Mouse (Mus musculus): Measurements from ENCODE around the gene Lce1c. TPM values are rescaled to one million over a fixed set of nuclear protein-coding genes. Genes with fewer than 3 reads are reported as not detected.

Gene Lce1c
- polyA plus RNA-seq, 1 experiment from 2014 or later, result not detected

DNA sequence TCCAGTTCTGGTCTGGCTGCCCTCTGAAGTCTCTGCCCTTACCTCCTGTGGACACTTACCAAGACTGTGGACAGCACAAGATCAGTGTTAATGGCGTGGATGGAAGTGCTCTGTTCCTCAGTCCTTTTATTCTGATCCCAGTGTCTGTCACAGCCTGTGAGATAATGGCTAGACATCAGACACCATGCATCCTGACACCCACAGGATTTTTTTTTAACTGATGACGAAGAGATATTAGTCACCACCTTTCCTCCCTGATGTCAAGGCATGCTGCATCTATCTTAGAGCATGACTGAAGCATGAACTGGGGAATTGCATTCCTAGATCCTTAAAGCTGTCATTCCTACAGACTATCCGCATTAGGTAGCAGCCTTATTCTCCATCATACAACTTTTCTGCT, 41.2 kb downstream of the Lce1c start, which contains the start of gene Lce1f:
Gene Lce1f, minus strand, starts transcription at position 101 of the 400 bp plus-strand sequence.
- DNase-seq (ENCODE audit: low spot score), result no peak
- WGBS, result 83% methylated on average over 3 of the region's 3 CpGs
- no peaks in the 10 kb centered on the region for H3K9me3 ChIP-seq
- no peaks in the 10 kb centered on the region for H3K36me3 ChIP-seq (replicated peaks)
- H3K27me3 ChIP-seq (replicated peaks; ENCODE audit: low read depth, poor library complexity, severe bottlenecking), result no peaks in the 10 kb centered on the region
- no peak within 1 kb of the TSS for H3K27ac ChIP-seq (replicated peaks)
- no peak within 1 kb of the TSS for H3K4me3 ChIP-seq
- H3K4me1 ChIP-seq, result no peaks in the 10 kb centered on the region

DNA sequence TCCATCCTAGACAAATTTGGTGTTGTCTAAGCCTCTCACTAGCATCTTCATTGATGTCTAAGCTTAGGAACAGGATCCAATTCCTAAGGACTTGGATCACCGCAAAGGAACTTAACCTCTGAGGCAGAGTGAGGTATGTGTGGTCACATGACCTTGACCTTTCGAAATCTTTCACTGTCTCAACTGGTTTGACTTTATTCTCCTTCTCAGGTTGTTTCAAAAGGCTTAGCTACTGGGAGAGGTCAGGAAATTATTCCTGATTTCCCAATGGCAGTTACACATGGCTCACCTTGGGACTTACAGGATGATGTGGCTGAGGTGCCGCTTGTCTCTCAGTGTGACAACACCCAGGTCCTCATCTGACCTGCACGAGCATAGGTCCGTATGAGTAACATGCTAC, 43.6 kb downstream of the Lce1c start:
- 88% methylated on average over 5 of the region's 5 CpGs for WGBS
- Histone ChIP-seq H3K4me3 (no peak overlapping the region), H3K4me1 (no peaks in the 10 kb centered on the region), H3K27me3 (replicated peaks; ENCODE audit: low read depth, poor library complexity, severe bottlenecking) (no peaks in the 10 kb centered on the region), H3K36me3 (replicated peaks) (no peaks in the 10 kb centered on the region), H3K27ac (replicated peaks) (no peak overlapping the region), H3K9me3 (no peaks in the 10 kb centered on the region)
- no peak for DNase-seq (ENCODE audit: low spot score)

Other genes with a start within 250 kb of the Lce1c start
- 10.3 and 10.6 TPM in 2 replicates for gene Gm9774, start 249.8 kb upstream of the Lce1c start, polyA plus RNA-seq (2016; fragmentation: Nextera tagmentation; extraction: Ambion mirVana)
- not detected in 2 replicates for gene Sprr2k, start 246.7 kb upstream of the Lce1c start, polyA plus RNA-seq (2016; fragmentation: Nextera tagmentation; extraction: Ambion mirVana)
- not detected in 2 replicates for gene Sprr1b, start 240.5 kb upstream of the Lce1c start, polyA plus RNA-seq (2016; fragmentation: Nextera tagmentation; extraction: Ambion mirVana)
- not detected in 2 replicates for gene Sprr3, start 220.5 kb upstream of the Lce1c start, polyA plus RNA-seq (2016; fragmentation: Nextera tagmentation; extraction: Ambion mirVana)
- gene Sprr1a, start 193.4 kb upstream of the Lce1c start, polyA plus RNA-seq (2016; fragmentation: Nextera tagmentation; extraction: Ambion mirVana), result not detected in 2 replicates
- not detected in 2 replicates for gene Sprr4, start 178.8 kb upstream of the Lce1c start, polyA plus RNA-seq (2016; fragmentation: Nextera tagmentation; extraction: Ambion mirVana)
- not detected in 2 replicates for gene 2310046K23Rik, start 144.7 kb upstream of the Lce1c start, polyA plus RNA-seq (2016; fragmentation: Nextera tagmentation; extraction: Ambion mirVana)
- not detected in 2 replicates for gene Ivl, start 105.5 kb upstream of the Lce1c start, polyA plus RNA-seq (2016; fragmentation: Nextera tagmentation; extraction: Ambion mirVana)
- not detected in 2 replicates for gene Smcp, start 90.2 kb upstream of the Lce1c start, polyA plus RNA-seq (2016; fragmentation: Nextera tagmentation; extraction: Ambion mirVana)
- gene 2210017I01Rik, start 71.8 kb upstream of the Lce1c start, polyA plus RNA-seq (2016; fragmentation: Nextera tagmentation; extraction: Ambion mirVana), result not detected in 2 replicates
- gene Lce6a, start 57.6 kb upstream of the Lce1c start, polyA plus RNA-seq (2016; fragmentation: Nextera tagmentation; extraction: Ambion mirVana), result not detected in 2 replicates
- gene Lce1a1, start 30.9 kb upstream of the Lce1c start, polyA plus RNA-seq (2016; fragmentation: Nextera tagmentation; extraction: Ambion mirVana), result not detected in 2 replicates
- not detected in 2 replicates for gene Lce1b, start 22.3 kb upstream of the Lce1c start, polyA plus RNA-seq (2016; fragmentation: Nextera tagmentation; extraction: Ambion mirVana)
- gene Lce1a2, start 8.9 kb upstream of the Lce1c start, polyA plus RNA-seq (2016; fragmentation: Nextera tagmentation; extraction: Ambion mirVana), result not detected in 2 replicates
- gene Lce1d, start 8.0 kb downstream of the Lce1c start, polyA plus RNA-seq (2016; fragmentation: Nextera tagmentation; extraction: Ambion mirVana), result not detected in 2 replicates
- gene Lce1e, start 29.8 kb downstream of the Lce1c start, polyA plus RNA-seq (2016; fragmentation: Nextera tagmentation; extraction: Ambion mirVana), result not detected in 2 replicates
- gene Lce1f, start 41.1 kb downstream of the Lce1c start, polyA plus RNA-seq (2016; fragmentation: Nextera tagmentation; extraction: Ambion mirVana), result not detected in 2 replicates
- gene Gm38119, start 59.8 kb downstream of the Lce1c start, polyA plus RNA-seq (2016; fragmentation: Nextera tagmentation; extraction: Ambion mirVana), result not detected in 2 replicates
- not detected in 2 replicates for gene Lce1g, start 73.1 kb downstream of the Lce1c start, polyA plus RNA-seq (2016; fragmentation: Nextera tagmentation; extraction: Ambion mirVana)
- gene Lce1h, start 85.8 kb downstream of the Lce1c start, polyA plus RNA-seq (2016; fragmentation: Nextera tagmentation; extraction: Ambion mirVana), result not detected in 2 replicates
- gene Lce1i, start 99.7 kb downstream of the Lce1c start, polyA plus RNA-seq (2016; fragmentation: Nextera tagmentation; extraction: Ambion mirVana), result not detected in 2 replicates
- not detected in 2 replicates for gene Lce1j, start 111.3 kb downstream of the Lce1c start, polyA plus RNA-seq (2016; fragmentation: Nextera tagmentation; extraction: Ambion mirVana)
- gene Lce1k, start 128.6 kb downstream of the Lce1c start, polyA plus RNA-seq (2016; fragmentation: Nextera tagmentation; extraction: Ambion mirVana), result not detected in 2 replicates
- not detected in 2 replicates for gene Kprp, start 148.0 kb downstream of the Lce1c start, polyA plus RNA-seq (2016; fragmentation: Nextera tagmentation; extraction: Ambion mirVana)
- gene Lce1l, start 172.0 kb downstream of the Lce1c start, polyA plus RNA-seq (2016; fragmentation: Nextera tagmentation; extraction: Ambion mirVana), result not detected in 2 replicates
- gene 2310050C09Rik, start 191.0 kb downstream of the Lce1c start, polyA plus RNA-seq (2016; fragmentation: Nextera tagmentation; extraction: Ambion mirVana), result not detected in 2 replicates
- gene Lce3a, start 247.0 kb downstream of the Lce1c start, polyA plus RNA-seq (2016; fragmentation: Nextera tagmentation; extraction: Ambion mirVana), result not detected in 2 replicates

All from embryonic facial prominence, embryonic 10.5 days (tissue).